8 mouse cellular contexts compared by ENCODE assay signal in the genomic region with DNA sequence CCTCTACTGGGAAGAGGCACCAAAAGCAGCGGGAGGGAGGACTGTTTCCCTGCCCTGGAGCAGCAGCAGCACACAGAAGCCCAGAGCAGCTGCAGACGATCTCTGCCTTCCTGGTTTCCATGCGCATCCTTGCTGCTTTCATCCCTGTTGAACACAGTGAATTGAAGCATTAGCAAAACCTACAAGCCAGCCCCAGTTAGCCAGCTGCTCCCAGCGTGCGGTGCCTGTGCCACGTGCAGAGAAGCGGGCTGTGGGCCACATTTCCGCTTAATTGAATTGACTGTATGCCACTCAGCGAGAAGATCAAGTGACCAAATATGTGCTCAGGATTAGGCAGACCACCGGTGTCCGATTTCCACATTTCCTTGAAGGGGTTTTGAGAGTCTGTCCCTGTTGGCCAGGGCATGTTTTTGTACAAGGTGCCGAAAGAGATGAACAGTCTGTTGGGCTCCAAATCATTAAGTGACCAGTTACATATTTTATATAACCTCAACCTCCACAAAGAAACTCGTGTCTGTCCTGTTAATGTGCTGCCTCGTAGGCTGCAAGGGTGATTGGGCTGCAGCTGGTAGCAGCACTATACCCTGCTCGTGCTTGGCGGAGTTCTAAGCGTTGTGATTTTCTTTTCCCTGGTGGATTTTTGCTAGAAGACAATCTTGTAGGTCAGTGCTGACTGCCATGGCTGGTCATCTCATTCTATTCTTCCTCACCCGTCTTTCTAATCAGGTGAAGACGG.
A peak's percentile ranks its signal among the peaks of the same experiment; 100 is the strongest.
DNase-seq lines count a peak whose midpoint lies in the region; ATAC-seq lines count a peak whose summit lies in the region.
"Had no signal": no experiment of that assay in that cellular context is flagged by ENCODE, and none has a peak within 500 bp of the region (broad histone marks: within the 10 kb centered on the region; RNA-seq: fewer than 3 reads in every experiment).

No protein-coding gene starts in this region.

- H3K36me3 ChIP-seq in hindbrain, embryonic 12.5 days: peaks cover 32% of the 10 kb centered on the region
- H3K36me3 ChIP-seq in neural tube, embryonic 15.5 days: 0 out of 2 replicates have a peak, but pooled peaks cover 3% of the 10 kb centered on the region

- H3K27me3 ChIP-seq in hindbrain, embryonic 12.5 days: no peaks in the 10 kb centered on the region
- H3K27me3 ChIP-seq in neural tube, embryonic 15.5 days (replicated peaks): no peaks in the 10 kb centered on the region

- peaks cover 17% of the 10 kb centered on the region for H3K4me1 ChIP-seq in hindbrain, embryonic 12.5 days
- peaks cover 13% of the 10 kb centered on the region; the same call in 1 of the 2 replicates for H3K4me1 ChIP-seq in neural tube, embryonic 15.5 days

- intact Hi-C loops in left cerebral cortex, postnatal 4 days (cut with DNase I): no loop called here
- intact Hi-C loops in heart, postnatal 14 days (cut with DNase I): loop anchor here (10.0 kb wide), 1 partner anchor 491 kb away; no protein-coding TSS in a partner anchor

- DNase-seq in left cerebral cortex, postnatal 4 days: peak; percentile 91
- DNase-seq in left cerebral cortex, adult 18-20 months (ENCODE audit: low spot score in 2 of 2): no peak
- DNase-seq in embryo, embryonic 11.5 days (ENCODE audit: low read depth, low spot score): peak; percentile 19
- DNase-seq in heart, postnatal 14 days: no peak
- DNase-seq in urinary bladder, postnatal 14 days (ENCODE audit: low spot score): no peak

- no peak overlapping the region for H3K4me2 ChIP-seq in hindbrain, embryonic 12.5 days (replicated peaks)
- H3K4me2 ChIP-seq in neural tube, embryonic 15.5 days: no peak overlapping the region

- 50% methylated on average over 19 of the region's 19 CpGs for WGBS in hindbrain, embryonic 12.5 days
- WGBS in neural tube, embryonic 15.5 days: 49% methylated on average over 19 of the region's 19 CpGs

- H3K9ac ChIP-seq in hindbrain, embryonic 12.5 days: no peak overlapping the region
- no peak overlapping the region; the same call in 1 of the 2 replicates for H3K9ac ChIP-seq in neural tube, embryonic 15.5 days (replicated peaks)

- no peaks in the 10 kb centered on the region for H3K9me3 ChIP-seq in hindbrain, embryonic 12.5 days (replicated peaks)
- H3K9me3 ChIP-seq in neural tube, embryonic 15.5 days (replicated peaks): no peaks in the 10 kb centered on the region

- no peak overlapping the region for H3K4me3 ChIP-seq in hindbrain, embryonic 12.5 days
- no peak overlapping the region for H3K4me3 ChIP-seq in neural tube, embryonic 15.5 days (replicated peaks)
- H3K4me3 ChIP-seq: myocyte had no signal

- peak overlapping the region; percentile 13; the same call in 1 of the 2 replicates for H3K27ac ChIP-seq in hindbrain, embryonic 12.5 days
- 0 out of 2 replicates have a peak overlapping the region, but pooled peaks have one; percentile 19 for H3K27ac ChIP-seq in neural tube, embryonic 15.5 days (replicated peaks)

- ATAC-seq in hindbrain, embryonic 12.5 days (ENCODE audit: low FRiP score): peak; percentile 71
- peak; percentile 45 for ATAC-seq in neural tube, embryonic 15.5 days (ENCODE audit: low FRiP score)

Comparison
In these comparisons a context has a peak if more than half of its experiments do, and no peak if none do; other contexts are left out.
1. DNase-seq: peak in left cerebral cortex, postnatal 4 days (single experiment) and embryo, embryonic 11.5 days (single experiment); none in left cerebral cortex, adult 18-20 months (0 of 2), heart, postnatal 14 days (0 of 2) and urinary bladder, postnatal 14 days (single experiment).